Mouse (Mus musculus) lung, postnatal 0 days (tissue): ENCODE data around the gene Syngr3. TPM values are rescaled to one million over a fixed set of nuclear protein-coding genes. Genes with fewer than 3 reads are reported as not detected.

Experiments
- ATAC-seq: fragments of 200-750 bp; cut with Nextera tagmentation; 2 replicates; pipeline ENCODE4 v1.8.0; 2017; ENCODE audit warnings: moderate library complexity
- DNase-seq: peaks from one replicate; pipeline ENCODE4 v3.0.0-alpha.2; 2016; ENCODE audit warnings: low spot score
- H3K27ac ChIP-seq: fragments of 300-500 bp; sonication (generic); 2 replicates; pipeline ENCODE4 v1.5.1; 2014; ENCODE audit warnings: antibody characterized with exemption, mild to moderate bottlenecking, low read length, mixed read lengths
- H3K27me3 ChIP-seq: fragments of 300-500 bp; sonication (generic); replicated peaks from 2 replicates; pipeline ENCODE4 v1.6.1; 2014; ENCODE audit warnings: low read length, mixed read lengths; ENCODE audit not compliant: insufficient read depth
- H3K36me3 ChIP-seq: fragments of 300-500 bp; sonication (generic); 2 replicates; pipeline ENCODE4 v1.6.1; 2014; ENCODE audit warnings: low read length, mixed read lengths; ENCODE audit not compliant: insufficient read depth
- H3K4me1 ChIP-seq: fragments of 300-500 bp; sonication (generic); 2 replicates; pipeline ENCODE4 v1.6.1; 2014; ENCODE audit warnings: antibody characterized with exemption, low read depth, low read length, mixed read lengths; ENCODE audit not compliant: insufficient read depth
- H3K4me2 ChIP-seq: fragments of 300-500 bp; sonication (generic); replicated peaks from 2 replicates; pipeline ENCODE4 v1.6.1; 2014; ENCODE audit warnings: low read depth, mild to moderate bottlenecking, low read length, moderate library complexity, mixed read lengths
- H3K4me3 ChIP-seq: fragments of 300-500 bp; sonication (generic); 2 replicates; pipeline ENCODE4 v1.5.1; 2014; ENCODE audit warnings: low read depth, low read length
- H3K9ac ChIP-seq: fragments of 300-500 bp; sonication (generic); replicated peaks from 2 replicates; pipeline ENCODE4 v1.6.1; 2014; ENCODE audit warnings: low read depth, mild to moderate bottlenecking
- H3K9me3 ChIP-seq: fragments of 300-500 bp; sonication (generic); 2 replicates; pipeline ENCODE4 v1.6.1; 2016; ENCODE audit warnings: low read length, mixed read lengths
- CTCF ChIP-seq: IDR thresholded peaks from 2 replicates; pipeline ENCODE4 v1.5.1; 2016; ENCODE audit warnings: antibody characterized with exemption, mild to moderate bottlenecking
- EP300 ChIP-seq: IDR thresholded peaks from 2 replicates; pipeline ENCODE4 v1.6.1; 2016; ENCODE audit warnings: antibody characterized with exemption, mild to moderate bottlenecking, control low read depth
- WGBS: fragments of 180-500 bp; shearing (Covaris S2); extraction: QIAGEN DNeasy Blood & Tissue Kit; methylation state at CpG from one replicate; pipeline ENCODE4 v1.1.7; 2014; 5-methylcytosine and 5-hydroxymethylcytosine counted together
- polyA plus RNA-seq: library from polyadenylated mRNA; unstranded; fragments of >200 nt; fragmentation: Nextera tagmentation; extraction: Ambion mirVana; gene quantifications from 2 replicates; pipeline ENCODE4 v1.2.1, GENCODE M21; 2015

Syngr3 gene
- polyA plus RNA-seq, 1 experiment from 2014 or later, result 0.19 TPM

DNA sequence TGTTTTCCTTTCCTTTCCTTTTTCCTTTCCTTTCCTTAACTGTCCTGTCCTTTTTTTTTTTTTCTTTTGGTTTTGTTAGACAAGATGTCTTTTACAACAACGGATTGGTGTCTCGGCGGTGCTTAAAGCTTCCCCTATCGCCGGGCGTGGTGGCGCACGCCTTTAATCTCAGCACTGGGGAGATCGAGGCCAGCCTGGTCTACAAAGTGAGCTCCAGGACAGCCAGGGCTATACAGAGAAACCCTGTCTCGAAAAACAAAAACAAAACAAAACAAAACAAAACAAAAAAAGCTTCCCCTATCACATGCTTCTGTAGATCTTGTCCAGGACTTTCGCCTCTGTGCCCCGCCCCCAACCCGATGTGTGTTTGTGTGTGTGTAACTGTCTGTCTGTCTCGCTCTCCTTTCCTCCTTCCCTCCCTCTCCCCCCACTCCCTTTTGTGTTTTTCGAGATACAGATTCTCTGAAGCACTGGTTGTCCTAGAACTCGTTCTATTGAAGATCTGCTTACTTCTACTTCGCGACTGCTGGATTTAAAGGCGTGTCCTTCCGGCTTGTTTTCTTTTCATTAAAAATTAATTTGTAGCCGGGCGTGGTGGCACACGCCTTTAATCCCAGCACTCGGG is 18.2 kb upstream of the Syngr3 start:
- DNase-seq, result peak; percentile 53
- H3K27me3 ChIP-seq, result no peaks in the 10 kb centered on the region
- peak overlapping the region; percentile 56 for H3K9ac ChIP-seq
- peak overlapping the region; percentile 66 for H3K4me3 ChIP-seq
- no peak for TF ChIP-seq CTCF
- no peak for TF ChIP-seq EP300
- WGBS, result 3% methylated on average over 24 of the region's 24 CpGs
- peak overlapping the region; percentile 73 for H3K4me2 ChIP-seq
- H3K27ac ChIP-seq, result peak overlapping the region; percentile 88
- H3K9me3 ChIP-seq, result no peaks in the 10 kb centered on the region
- 0 out of 2 replicates have a peak, but pooled peaks cover 3% of the 10 kb centered on the region for H3K4me1 ChIP-seq
- H3K36me3 ChIP-seq, result no peaks in the 10 kb centered on the region
- peak; percentile 46 for ATAC-seq

DNA sequence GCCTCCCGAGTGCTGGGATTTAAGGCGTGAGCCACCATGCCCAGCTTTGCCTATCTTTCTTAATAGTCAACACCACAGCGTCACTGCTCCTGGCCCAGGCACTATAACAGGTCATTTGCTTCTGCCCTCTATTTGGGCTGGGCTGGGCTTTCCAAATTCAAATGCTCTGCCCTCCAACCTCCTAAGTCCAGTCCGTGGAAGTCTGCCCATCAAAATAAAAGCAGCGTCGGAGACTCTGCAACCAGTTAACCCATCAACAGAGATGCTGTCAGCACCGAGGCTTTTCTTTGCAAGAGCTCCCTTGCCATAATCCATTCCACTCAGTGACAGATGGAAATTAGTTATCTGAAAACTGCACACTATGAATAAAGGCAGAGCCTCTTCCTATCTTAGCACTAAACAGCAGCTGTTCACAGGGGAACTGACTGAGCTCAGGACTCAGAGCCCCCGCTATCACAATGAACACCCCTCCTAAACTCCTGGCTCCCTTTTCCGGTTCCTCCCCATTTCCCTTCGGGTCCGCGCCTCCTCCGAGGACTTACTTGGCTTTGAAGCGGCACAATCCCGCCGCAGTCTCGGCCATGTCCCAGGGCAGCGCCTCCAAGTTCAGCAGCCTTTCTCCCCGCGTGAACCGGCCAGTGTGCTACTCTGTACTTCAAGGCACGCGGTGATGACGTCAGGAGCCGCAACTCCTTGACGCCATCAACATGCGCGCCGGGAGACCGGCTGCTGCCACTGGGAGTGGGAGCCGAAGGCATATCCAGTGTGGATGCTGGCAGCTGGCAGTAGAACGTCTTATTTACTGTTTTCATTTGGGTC is 17.4 kb upstream of the Syngr3 start, which contains the start of gene Tbl3:
Gene Tbl3 (minus strand): TSS at position 679 of the 819 bp plus-strand sequence.
- 0 out of 2 replicates have a peak, but pooled peaks cover 3% of the 10 kb centered on the region for H3K4me1 ChIP-seq
- 4% methylated on average over 32 of the region's 32 CpGs for WGBS
- TF ChIP-seq EP300, result no peak
- no peak for TF ChIP-seq CTCF
- peak; percentile 93 for ATAC-seq
- DNase-seq, result peak; percentile 97
- H3K27me3 ChIP-seq, result no peaks in the 10 kb centered on the region
- H3K36me3 ChIP-seq, result no peaks in the 10 kb centered on the region
- H3K9ac ChIP-seq, result peak within 1 kb of the TSS; percentile 56
- H3K27ac ChIP-seq, result peak within 1 kb of the TSS; percentile 88
- no peaks in the 10 kb centered on the region for H3K9me3 ChIP-seq
- peak within 1 kb of the TSS; percentile 66 for H3K4me3 ChIP-seq
- H3K4me2 ChIP-seq, result peak within 1 kb of the TSS; percentile 73

GRCm38 (mm10) chr17:24705821-24706220 is 16.1 kb upstream of the Syngr3 start:
- 0 out of 2 replicates have a peak, but pooled peaks cover 3% of the 10 kb centered on the region for H3K4me1 ChIP-seq
- ATAC-seq, result no peak
- WGBS, result 95% methylated on average over 3 of the region's 3 CpGs
- H3K27me3 ChIP-seq, result no peaks in the 10 kb centered on the region
- H3K4me2 ChIP-seq, result no peak overlapping the region
- H3K4me3 ChIP-seq, result no peak overlapping the region
- no peak for TF ChIP-seq CTCF
- TF ChIP-seq EP300, result no peak
- H3K36me3 ChIP-seq, result peaks cover 4% of the 10 kb centered on the region; the same call in 1 of the 2 replicates
- no peak overlapping the region for H3K9ac ChIP-seq
- no peaks in the 10 kb centered on the region for H3K9me3 ChIP-seq
- no peak overlapping the region for H3K27ac ChIP-seq
- DNase-seq, result no peak

DNA sequence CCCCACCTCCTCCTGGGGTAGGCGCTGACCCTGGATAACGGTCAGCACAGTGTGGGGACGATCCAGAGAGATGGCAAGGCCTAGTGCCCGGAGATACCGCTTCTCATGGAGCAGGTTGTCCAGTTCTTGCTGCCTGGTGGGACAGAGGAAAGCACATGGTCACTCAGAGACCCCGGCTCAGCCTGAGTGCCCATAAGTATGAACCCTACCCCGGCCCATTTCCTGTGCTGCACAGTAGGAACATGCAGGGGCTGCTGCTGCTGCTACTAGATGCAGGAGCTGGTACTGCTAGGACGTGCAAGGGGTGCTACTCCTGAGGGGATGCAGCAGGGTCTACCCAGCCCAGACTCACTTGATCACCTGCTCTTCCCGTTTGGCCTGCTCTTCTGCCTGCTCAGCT is 11.5 kb upstream of the Syngr3 start:
- Histone ChIP-seq H3K4me3 (no peak overlapping the region), H3K9ac (no peak overlapping the region), H3K4me1 (no peaks in the 10 kb centered on the region), H3K27me3 (no peaks in the 10 kb centered on the region), H3K4me2 (no peak overlapping the region), H3K9me3 (no peaks in the 10 kb centered on the region), H3K27ac (no peak overlapping the region), H3K36me3 (peaks cover 10% of the 10 kb centered on the region; the same call in 1 of the 2 replicates)
- no peak for TF ChIP-seq EP300
- TF ChIP-seq CTCF, result no peak
- no peak for ATAC-seq
- no peak for DNase-seq
- 86% methylated on average over 9 of the region's 9 CpGs for WGBS

DNA sequence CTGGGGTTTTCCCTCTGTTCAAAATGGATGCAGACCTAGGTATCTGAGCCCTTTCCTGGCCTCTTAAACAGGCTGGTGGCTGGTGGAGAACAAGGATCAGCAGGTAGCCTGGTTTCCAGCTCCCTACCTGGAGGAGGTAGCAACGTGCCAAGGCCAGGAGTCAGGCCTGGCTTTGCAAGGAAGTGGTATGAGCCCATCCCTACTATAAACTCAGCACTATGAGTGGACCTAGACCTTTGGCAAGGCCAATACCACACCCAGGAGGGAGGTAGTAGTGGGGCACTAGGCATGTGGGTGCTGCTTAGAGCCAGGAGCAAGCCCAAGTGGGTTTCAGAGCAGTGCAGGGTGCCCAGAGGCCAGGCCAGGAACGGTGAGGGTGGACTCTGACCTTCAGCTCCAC is 9.7 kb upstream of the Syngr3 start:
- Histone ChIP-seq H3K9me3 (no peaks in the 10 kb centered on the region), H3K27me3 (no peaks in the 10 kb centered on the region), H3K27ac (no peak overlapping the region), H3K36me3 (peaks cover 10% of the 10 kb centered on the region; the same call in 1 of the 2 replicates), H3K9ac (no peak overlapping the region), H3K4me3 (no peak overlapping the region), H3K4me1 (no peaks in the 10 kb centered on the region), H3K4me2 (no peak overlapping the region)
- TF ChIP-seq CTCF (no peak), EP300 (no peak)
- ATAC-seq (no peak), DNase-seq (no peak)
- 77% methylated on average over 2 of the region's 2 CpGs for WGBS

DNA sequence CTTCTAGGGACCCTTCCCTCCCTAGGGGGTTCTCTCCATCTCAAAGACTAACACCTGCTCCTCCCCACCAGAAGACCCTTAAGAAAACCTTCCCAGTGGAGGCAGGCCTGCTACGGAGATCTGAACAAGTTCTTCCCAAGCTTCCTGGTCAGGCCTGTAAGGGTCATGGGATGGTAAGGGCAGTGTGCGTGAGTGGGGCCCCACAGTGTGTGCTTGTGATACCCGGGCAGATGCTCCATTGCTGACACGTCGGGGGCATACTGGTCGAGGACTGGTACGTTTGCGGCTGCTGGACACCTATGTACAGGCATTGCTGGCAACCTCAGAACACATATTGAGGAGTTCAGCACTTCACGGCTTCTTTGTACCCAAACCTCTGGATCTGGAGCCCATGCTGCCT is 9.0 kb upstream of the Syngr3 start:
- WGBS, result 55% methylated on average over 9 of the region's 9 CpGs

More for the DNA sequence above, 9.0 kb upstream of the Syngr3 start:
- no peak for TF ChIP-seq CTCF
- TF ChIP-seq EP300, result no peak
- H3K27ac ChIP-seq, result no peak overlapping the region
- ATAC-seq (no peak), DNase-seq (no peak)
- H3K9ac ChIP-seq, result no peak overlapping the region
- no peaks in the 10 kb centered on the region for H3K27me3 ChIP-seq
- no peak overlapping the region for H3K4me2 ChIP-seq
- no peaks in the 10 kb centered on the region for H3K4me1 ChIP-seq
- H3K4me3 ChIP-seq, result no peak overlapping the region
- no peaks in the 10 kb centered on the region for H3K9me3 ChIP-seq
- peaks cover 10% of the 10 kb centered on the region; the same call in 1 of the 2 replicates for H3K36me3 ChIP-seq
